ENCODE assay signal across 8 mouse cellular contexts in genomic region chr1:184918227-184918888, GRCm38 (mm10). TPM values are rescaled to one million over a fixed set of nuclear protein-coding genes. Genes with fewer than 3 reads are reported as not detected.
DNase-seq lines count a peak whose midpoint lies in the region; ATAC-seq and TF ChIP-seq lines count a peak whose summit lies in the region.

No protein-coding gene starts in this region.

- peak; percentile 70 for TF ChIP-seq CTCF in hindbrain, postnatal 0 days (IDR thresholded peaks at IDR 0.05; ENCODE audit: low read depth)
- no peak for TF ChIP-seq CTCF in thymus, adult 2 months (IDR thresholded peaks at IDR 0.05; ENCODE audit: borderline replicate concordance, control insufficient read depth, extremely low read depth, insufficient read depth, low read length, poor library complexity)

- TF ChIP-seq POLR2A in thymus, adult 2 months (IDR thresholded peaks at IDR 0.05; ENCODE audit: control insufficient read depth, extremely low read depth, insufficient read depth, low read length, poor library complexity): no peak

- peaks cover 27% of the 10 kb centered on the region for H3K36me3 ChIP-seq in hindbrain, postnatal 0 days (ENCODE audit: insufficient read depth, low read length)
- peaks cover 78% of the 10 kb centered on the region for H3K36me3 ChIP-seq in hindbrain, embryonic 14.5 days (replicated peaks; ENCODE audit: control insufficient read depth, insufficient read depth)
- H3K36me3 ChIP-seq in thymus, adult 2 months (ENCODE audit: control insufficient read depth, insufficient read depth, low read length): no peaks in the 10 kb centered on the region

- no peak overlapping the region for H3K4me2 ChIP-seq in hindbrain, postnatal 0 days (ENCODE audit: low read depth, low read length)
- H3K4me2 ChIP-seq in hindbrain, embryonic 14.5 days (replicated peaks): no peak overlapping the region

- no peaks in the 10 kb centered on the region for H3K9me3 ChIP-seq in hindbrain, postnatal 0 days (ENCODE audit: low read length)
- no peaks in the 10 kb centered on the region for H3K9me3 ChIP-seq in hindbrain, embryonic 14.5 days (ENCODE audit: control insufficient read depth, low read length)

- H3K4me1 ChIP-seq in hindbrain, postnatal 0 days (ENCODE audit: insufficient read depth, low read length): no peaks in the 10 kb centered on the region
- no peaks in the 10 kb centered on the region for H3K4me1 ChIP-seq in hindbrain, embryonic 14.5 days (replicated peaks; ENCODE audit: control insufficient read depth, insufficient read depth, low read length)
- H3K4me1 ChIP-seq in thymus, adult 2 months (replicated peaks; ENCODE audit: control insufficient read depth, insufficient read depth, low read length): no peaks in the 10 kb centered on the region

- peak; percentile 40 for DNase-seq in hindbrain, postnatal 0 days (ENCODE audit: low spot score)
- DNase-seq in hindbrain, embryonic 14.5 days (ENCODE audit: low spot score): no peak
- DNase-seq in thymus, adult 2 months: peak; percentile 25
- DNase-seq in thymus, adult 18-20 months: no peak
- DNase-seq in forelimb bud, embryonic 11.5 days (ENCODE audit: low read depth, low spot score): peak; percentile 27
- DNase-seq in thymus, postnatal 4 days: peak; percentile 49
- DNase-seq in adrenal gland, adult 8-10 months: no peak
- no peak for DNase-seq in cerebellum, adult 9-11 months

- no peak overlapping the region for H3K9ac ChIP-seq in hindbrain, postnatal 0 days (replicated peaks; ENCODE audit: low read length)
- no peak overlapping the region for H3K9ac ChIP-seq in hindbrain, embryonic 14.5 days

- no peaks in the 10 kb centered on the region for H3K27me3 ChIP-seq in hindbrain, postnatal 0 days (ENCODE audit: insufficient read depth, low read length)
- no peaks in the 10 kb centered on the region for H3K27me3 ChIP-seq in hindbrain, embryonic 14.5 days (ENCODE audit: control insufficient read depth, insufficient read depth, low read length)
- H3K27me3 ChIP-seq in thymus, adult 2 months (ENCODE audit: control insufficient read depth, insufficient read depth, low read length): no peaks in the 10 kb centered on the region

- no peak overlapping the region for H3K4me3 ChIP-seq in hindbrain, postnatal 0 days (ENCODE audit: low read length)
- H3K4me3 ChIP-seq in hindbrain, embryonic 14.5 days (replicated peaks; ENCODE audit: low read length): no peak overlapping the region
- H3K4me3 ChIP-seq in thymus, adult 2 months (ENCODE audit: control insufficient read depth, insufficient read depth, low read length): no peak overlapping the region

- ATAC-seq in hindbrain, postnatal 0 days: no peak
- no peak for ATAC-seq in hindbrain, embryonic 14.5 days (ENCODE audit: low FRiP score)

- WGBS in hindbrain, postnatal 0 days: 86% methylated on average over 5 of the region's 5 CpGs
- WGBS in hindbrain, embryonic 14.5 days: 70% methylated on average over 5 of the region's 5 CpGs
- 46% methylated on average over 5 of the region's 5 CpGs for WGBS in thymus, adult 2 months

- no peak overlapping the region for H3K27ac ChIP-seq in hindbrain, postnatal 0 days
- H3K27ac ChIP-seq in hindbrain, embryonic 14.5 days: no peak overlapping the region
- no peak overlapping the region for H3K27ac ChIP-seq in thymus, adult 2 months (ENCODE audit: control insufficient read depth, insufficient read depth, low read length)

RNA-seq across cellular contexts. Expression of gene C130074G19Rik, which starts 35.3 kb away (rescaled TPM):
- 4.2 and 6.6 TPM in 2 replicates for total RNA-seq in hindbrain, postnatal 0 days (2014; rRNA removed)
- polyA plus RNA-seq in hindbrain, postnatal 0 days (2015; fragmentation: Nextera tagmentation; extraction: Ambion mirVana): 1.1 TPM in 2 replicates
- 1.1 and 1.5 TPM in 2 replicates for polyA plus RNA-seq in hindbrain, embryonic 14.5 days (2014; fragmentation: Nextera tagmentation; extraction: Ambion mirVana)
- 3.2 and 3.7 TPM in 2 replicates for polyA plus RNA-seq in thymus, adult 2 months (2012; rRNA removed)
- 10 to 100 TPM; 30.1 to 57.1 (median 41.9) TPM for total RNA-seq in adrenal gland, adult 8-10 months (2022)

Comparison
In these comparisons a context has a peak if more than half of its experiments do, and no peak if none do; other contexts are left out.
1. DNase-seq: peak in hindbrain, postnatal 0 days (single experiment), thymus, adult 2 months (single experiment), forelimb bud, embryonic 11.5 days (single experiment) and thymus, postnatal 4 days (single experiment); none in hindbrain, embryonic 14.5 days (single experiment), thymus, adult 18-20 months (0 of 2), adrenal gland, adult 8-10 months (single experiment) and cerebellum, adult 9-11 months (single experiment).